Mouse (Mus musculus): ENCODE measurements around the gene Atp1b3.
"Not testable (repeated sequence)": the region's sequence is repeated elsewhere in the genome, so short reads cannot be mapped to it uniquely, and the experiment has no call there.

Gene Atp1b3

DNA sequence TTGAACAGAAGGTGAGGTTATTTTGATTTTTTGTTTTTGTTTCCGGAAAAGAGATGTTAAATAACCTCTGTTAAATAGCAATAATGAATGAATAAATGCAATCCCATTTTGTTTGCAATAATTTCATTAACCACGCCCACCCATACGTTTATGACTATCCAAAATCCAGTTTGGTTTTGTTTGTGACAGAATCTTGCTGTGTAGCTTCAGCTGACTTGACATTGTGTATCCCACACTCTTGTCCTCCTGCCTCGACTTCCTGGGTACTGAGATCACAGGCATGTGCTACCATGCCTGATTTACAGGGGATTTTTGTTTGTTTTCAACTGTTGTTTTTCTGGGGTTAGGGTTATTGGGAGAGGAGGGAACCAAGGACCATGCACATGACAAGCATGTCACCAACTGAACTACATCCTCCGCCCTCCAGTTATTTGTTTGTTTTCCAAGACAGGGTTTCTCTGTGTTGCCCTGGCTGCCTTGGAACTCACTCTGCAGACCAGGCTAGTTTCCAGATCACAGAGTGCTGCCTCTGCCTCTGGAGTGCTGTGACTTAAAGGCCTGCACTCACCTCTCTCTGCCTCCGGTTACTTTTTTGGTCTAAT, 1.1 kb upstream of the Atp1b3 start:
- no peak for DNase-seq (ENCODE audit: low read depth in 2 of 2, low spot score in 2 of 2)

DNA sequence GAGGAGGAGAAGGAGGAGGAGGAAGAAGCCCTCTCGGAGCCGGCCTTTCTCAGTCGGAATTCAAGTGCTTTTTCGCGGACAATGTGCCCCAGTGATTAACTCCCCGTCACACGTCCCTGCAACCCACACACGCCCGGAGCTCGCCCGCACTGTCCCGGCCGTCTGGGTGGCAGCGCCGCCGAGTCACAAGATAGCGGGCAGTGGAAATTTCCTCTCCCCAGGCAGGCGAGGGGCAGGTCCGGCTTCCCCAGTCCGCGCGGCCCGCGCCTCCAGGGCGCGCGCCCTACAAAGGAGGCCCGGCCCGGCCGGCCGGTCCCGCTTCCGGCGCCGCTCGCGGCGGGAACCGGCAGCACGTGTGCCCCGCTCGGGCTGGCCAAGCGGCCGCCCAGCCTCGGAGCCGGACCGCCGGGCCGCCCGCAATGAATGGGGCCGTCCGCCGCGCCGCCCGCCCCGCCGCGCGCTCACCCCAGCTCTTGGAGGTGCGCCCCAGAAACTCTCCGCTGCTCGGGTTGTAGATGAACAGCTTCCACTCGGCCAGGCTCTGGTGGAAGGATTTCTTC, 581 bp downstream of the Atp1b3 start:
- peak in 1 of 2 experiments; percentile 46 for DNase-seq (ENCODE audit: low read depth in 2 of 2, low spot score in 2 of 2)

DNA sequence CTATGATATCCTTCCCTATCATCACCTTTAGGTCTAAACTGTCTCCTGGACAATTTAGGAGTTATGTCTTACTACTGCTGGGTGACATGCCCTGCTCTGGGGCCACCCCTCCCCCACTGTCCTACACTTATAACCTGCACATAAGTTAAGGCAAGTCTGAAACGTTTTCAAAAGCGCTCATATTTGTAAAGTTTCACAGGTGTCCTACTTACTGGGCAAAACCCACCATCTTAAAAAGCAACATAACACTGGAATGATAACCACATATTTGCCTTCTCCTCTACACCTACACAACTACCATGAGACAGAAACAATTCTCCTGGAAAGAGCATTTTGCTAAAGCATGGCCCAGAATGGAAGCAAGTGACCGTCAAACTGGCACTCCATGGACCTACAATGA, 4.2 kb downstream of the Atp1b3 start:
- DNase-seq (ENCODE audit: low read depth in 2 of 2, low spot score in 2 of 2), result no peak

DNA sequence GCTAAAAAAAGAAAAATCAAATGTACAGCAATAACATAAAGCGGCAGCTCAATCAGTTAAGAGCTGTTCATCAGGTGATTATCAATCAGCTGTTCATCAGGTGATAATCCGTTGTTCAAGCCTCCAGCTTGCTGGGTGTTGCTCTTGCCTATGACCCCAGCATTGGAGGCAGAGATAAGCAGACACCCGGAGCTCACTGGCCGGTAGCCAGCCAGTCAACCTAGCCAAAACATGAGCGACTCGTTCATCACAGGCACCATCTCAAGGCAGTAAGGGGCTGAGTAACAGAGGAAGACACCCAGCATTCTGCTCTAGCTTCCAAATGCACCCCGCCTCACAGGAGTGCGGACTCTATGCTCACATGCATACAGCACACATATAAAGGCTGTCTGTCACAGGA, 10.4 kb downstream of the Atp1b3 start:
- DNase-seq (ENCODE audit: low read depth in 2 of 2, low spot score in 2 of 2), result no peak

DNA sequence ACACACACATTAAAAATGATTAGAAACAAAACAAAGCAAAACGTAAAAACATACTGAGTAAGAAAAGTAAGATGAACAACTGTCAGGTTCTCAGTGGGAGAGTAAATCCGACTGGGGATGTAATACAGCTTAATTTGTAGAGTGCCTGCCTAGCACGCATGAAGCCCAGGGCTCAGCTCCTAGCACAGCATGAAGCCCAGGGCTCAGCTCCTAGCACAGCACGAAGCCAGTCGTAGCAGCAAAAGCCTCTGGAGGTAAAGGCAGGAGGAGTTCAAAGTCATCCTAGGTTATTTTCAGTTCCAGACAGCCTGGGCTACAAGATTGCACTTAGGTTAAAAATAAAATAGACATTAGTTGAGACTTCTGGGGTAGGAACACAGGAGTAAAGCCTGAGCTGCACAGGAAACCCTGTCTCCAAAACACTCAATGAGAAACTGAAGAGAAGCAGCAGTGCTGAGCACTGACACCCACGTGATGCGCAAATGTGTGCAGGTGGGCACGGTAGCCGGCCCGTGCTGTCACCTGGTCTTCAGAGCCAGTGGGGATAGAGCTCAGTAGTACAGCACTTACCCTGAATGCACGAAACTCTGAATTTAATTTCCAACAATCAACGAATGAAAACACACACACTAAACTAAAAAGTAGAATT, 11.0 kb downstream of the Atp1b3 start:
- peak in 1 of 2 experiments; percentile 45 for DNase-seq (ENCODE audit: low read depth in 2 of 2, low spot score in 2 of 2)

DNA sequence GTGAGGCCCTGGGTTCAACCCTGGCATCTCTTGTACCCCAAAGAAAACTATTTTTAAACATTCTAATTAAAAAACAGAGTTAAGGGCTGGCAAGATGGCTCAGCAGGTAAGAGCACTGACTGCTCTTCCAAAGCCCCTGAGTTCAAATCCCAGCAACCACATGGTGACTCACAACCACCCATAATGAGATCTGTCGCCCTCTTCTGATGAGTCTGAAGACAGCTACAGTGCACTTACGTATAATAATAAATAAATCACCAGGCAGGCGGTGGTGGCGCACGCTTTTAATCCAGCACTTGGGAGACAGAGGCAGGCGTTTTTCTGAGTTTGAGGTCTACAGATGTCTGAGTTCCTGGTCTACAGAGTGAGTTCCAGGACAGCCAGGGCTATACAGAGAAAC, 12.5 kb downstream of the Atp1b3 start:
- not testable (repeated sequence) for DNase-seq (ENCODE audit: low read depth in 2 of 2, low spot score in 2 of 2)

DNA sequence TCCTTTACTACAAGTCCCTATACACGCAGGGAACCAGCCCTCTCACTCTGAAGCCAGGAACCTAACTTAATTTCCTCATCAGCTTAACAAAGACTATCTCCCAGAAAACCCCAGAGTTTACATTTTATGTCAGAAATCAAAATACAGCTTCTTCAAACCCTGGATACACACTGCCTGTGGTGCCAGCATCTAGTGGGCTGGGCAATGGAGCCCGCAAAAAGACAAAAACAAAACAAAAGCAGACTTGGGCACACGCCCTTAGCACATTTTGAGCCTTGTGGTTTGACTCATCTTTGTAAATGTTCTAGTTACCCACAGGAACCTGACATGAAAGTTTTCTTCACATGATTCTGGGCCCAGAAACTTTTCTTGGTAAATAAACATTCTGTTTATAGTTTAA, 13.8 kb downstream of the Atp1b3 start:
- DNase-seq (ENCODE audit: low read depth in 2 of 2, low spot score in 2 of 2), result peak; percentile 76 to 79

DNA sequence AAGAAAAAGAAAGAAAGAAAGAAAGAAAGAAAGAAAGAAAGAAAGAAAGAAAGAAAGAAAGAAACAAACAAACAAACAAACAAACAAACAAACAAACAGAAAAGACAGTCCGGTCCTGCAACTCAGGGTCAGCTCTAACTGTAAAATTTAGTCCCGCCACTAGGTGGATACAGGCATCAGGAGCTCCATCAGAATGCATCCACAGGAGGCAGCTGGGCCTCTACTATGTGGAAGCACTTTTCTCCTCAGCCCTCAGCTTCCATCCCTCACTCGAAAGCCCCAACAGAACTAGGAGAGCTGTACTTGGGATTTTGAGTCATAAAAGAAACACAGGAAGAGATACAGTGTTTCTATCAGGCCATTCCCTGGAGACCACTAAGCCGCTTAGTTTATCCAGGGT, 14.2 kb downstream of the Atp1b3 start:
- DNase-seq (ENCODE audit: low read depth in 2 of 2, low spot score in 2 of 2), result peak; percentile 41 to 63

DNA sequence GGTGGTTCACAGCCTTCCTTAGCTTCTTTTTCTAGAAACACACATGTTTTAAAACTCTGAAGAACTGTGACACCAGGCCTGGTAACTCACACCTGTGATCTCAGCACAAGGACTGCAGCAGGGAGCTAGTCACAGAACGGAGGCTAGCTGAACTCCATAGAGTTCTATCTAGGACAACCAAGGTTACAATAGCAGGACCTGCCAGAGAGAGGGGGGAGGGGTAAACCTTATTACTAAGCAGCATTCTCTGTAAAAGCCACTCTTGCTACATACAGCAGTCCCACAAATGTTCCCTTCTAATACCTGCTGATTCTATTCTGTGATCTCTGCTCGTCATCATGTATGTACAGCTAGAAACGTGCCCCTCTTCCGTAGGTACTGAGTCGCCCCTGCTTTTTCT, 15.4 kb downstream of the Atp1b3 start:
- DNase-seq (ENCODE audit: low read depth in 2 of 2, low spot score in 2 of 2), result no peak

DNA sequence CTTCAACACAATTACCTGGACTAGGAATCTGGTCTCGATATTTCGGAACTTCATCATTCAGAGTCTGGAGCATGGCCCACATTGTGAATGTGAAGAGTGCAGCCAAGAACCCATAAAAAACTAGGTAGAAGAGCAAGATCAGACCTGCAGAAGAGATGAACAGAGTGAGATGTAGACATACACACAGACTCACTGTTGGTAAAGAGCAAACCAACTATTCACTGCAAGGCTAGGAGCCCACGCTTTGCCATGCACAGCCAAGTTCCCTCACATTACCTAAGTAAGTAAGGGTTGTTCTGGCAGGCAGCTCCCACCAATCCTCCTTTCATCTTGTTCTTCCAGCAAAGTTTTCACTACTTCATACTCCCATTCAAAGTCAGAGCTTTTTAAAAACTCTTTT, 18.5 kb downstream of the Atp1b3 start:
- DNase-seq (ENCODE audit: low read depth in 2 of 2, low spot score in 2 of 2), result no peak

DNA sequence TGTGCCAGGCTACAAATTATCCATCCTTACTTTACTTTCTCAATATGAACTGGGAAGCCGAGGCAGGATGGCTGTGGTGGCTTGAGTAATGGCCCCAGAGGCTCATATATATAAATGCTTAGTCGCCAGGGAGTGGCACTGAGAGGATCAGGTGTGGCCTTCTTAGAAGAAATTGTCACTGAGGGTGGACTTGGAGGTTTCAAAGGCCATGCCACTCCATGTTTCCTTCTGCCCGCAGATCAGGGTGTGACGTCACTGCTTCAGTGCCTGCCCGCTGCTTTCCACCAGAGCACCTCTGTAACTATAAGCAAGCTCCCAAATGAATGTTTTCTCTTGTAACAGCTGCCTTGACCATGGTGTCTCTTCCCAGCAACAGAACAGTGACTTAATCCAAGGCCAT, 33.1 kb downstream of the Atp1b3 start:
- no peak for DNase-seq (ENCODE audit: low read depth in 2 of 2, low spot score in 2 of 2)

DNA sequence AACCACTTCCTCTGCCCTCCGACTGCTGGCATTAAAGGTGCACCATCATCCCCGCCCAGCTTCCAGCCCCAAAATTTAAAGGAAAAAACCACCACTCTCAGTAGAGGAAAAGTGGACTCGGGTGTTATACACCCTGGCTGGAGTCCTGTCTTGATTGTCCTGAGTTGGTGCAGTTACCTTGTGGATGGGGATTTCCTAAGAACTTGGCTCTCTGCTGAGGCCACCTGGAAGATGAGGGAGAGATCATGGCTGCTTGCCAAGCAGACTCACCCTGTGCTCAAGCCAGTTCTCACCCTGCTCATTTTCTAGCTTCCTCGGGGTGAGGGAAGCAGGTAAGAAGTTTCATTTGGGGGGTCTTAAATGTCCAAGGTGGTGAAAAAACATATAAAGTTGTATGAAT, 36.0 kb downstream of the Atp1b3 start:
- DNase-seq (ENCODE audit: low read depth in 2 of 2, low spot score in 2 of 2), result no peak

DNA sequence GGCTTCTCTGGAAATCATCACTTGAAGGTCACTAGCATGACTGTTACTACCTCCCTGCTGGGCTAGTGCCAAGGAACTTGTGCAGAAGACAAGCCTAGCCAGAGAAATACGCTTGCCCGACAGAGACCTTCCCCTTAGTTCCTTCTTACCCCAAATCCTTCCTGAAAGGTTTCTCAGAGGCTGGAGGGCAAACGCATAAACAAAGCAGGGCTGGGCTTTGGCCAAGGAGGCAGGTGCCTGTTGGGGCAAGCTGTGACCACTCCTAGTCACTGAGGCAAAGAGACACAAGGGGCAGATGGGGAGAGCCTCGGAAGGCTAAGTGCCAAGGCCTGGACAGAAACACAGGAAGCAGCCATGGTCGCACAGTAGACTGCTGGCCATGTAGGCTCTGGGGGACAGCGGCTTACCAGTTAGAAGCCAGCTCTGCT, 37.7 kb downstream of the Atp1b3 start:
- DNase-seq (ENCODE audit: low read depth in 2 of 2, low spot score in 2 of 2), result no peak

DNA sequence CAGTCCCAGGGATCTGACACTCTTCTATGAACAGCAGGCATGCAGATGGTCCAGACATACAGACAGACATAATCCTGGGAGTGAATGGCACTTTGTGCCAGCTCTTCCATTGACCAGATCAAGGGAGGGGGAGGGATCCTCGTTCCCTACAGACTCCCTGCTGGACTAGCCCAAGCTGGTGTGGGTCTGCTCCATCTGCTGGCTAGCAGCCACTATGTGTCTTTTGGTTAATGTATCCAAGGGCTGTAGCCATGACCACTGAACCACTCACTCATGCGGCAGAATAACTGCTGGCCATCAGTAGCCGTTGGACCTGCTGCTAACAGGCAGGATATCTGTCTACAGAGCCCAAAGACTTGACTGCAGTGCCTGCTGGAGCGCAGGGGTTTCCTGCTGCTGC, 39.7 kb downstream of the Atp1b3 start:
- no peak for DNase-seq (ENCODE audit: low read depth in 2 of 2, low spot score in 2 of 2)

DNA sequence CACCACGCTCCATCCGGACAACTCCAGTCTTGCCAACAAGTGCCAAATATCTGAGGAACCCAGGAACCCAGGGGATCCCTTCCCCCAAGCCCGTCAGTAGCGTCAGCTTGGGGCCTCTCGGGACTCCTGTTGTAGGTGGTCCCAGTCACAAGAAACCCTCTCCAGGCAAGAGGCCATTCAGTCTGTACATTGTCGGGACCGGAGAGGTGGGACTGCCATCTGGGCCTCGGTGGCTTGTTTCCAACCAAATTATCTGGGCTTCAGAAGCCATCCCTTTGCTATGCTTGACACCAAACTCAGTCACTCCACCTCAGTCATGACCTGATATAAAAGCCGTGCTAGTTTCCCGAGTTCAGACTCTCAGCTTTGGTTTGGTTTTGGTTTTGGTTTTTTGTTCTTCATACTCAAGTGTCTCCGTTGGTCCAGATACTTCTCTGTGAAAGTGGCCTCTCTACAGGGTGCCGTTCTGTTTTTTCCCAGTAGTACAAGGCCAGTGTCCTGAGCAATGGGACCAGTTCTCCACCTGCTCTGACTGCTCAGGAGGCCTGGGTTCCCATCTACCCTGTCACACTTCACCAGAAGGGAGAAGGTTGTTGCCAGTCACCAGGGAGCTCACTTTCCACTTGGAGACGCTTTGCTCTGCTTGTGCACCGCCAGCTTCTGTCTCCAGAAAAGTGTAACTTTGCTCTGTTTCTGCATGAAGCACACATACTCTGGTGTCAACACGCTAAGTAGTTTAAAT, 41.7 kb downstream of the Atp1b3 start:
- no peak for DNase-seq (ENCODE audit: low read depth in 2 of 2, low spot score in 2 of 2)

DNA sequence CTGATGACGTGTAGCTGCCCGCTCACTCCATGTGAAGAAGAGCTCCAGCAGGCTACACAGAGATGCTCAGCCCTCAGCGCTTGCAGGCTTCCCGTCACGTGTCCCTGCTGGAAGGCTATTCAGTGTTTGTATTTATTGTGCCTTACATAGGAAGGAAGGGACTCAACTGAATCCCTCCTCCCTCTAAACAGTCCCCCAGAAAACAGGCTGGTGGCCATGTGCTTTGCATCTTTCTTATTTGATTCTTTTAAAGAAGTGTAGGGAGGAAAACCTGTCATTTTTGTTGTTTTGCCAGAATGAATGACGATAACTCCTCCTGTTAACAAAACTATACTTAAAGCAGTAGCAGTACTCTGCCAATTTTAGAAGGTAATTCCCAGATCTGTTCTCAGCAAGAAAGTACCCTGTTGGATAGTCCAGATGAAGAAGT, 43.7 kb downstream of the Atp1b3 start:
- DNase-seq (ENCODE audit: low read depth in 2 of 2, low spot score in 2 of 2), result no peak

DNA sequence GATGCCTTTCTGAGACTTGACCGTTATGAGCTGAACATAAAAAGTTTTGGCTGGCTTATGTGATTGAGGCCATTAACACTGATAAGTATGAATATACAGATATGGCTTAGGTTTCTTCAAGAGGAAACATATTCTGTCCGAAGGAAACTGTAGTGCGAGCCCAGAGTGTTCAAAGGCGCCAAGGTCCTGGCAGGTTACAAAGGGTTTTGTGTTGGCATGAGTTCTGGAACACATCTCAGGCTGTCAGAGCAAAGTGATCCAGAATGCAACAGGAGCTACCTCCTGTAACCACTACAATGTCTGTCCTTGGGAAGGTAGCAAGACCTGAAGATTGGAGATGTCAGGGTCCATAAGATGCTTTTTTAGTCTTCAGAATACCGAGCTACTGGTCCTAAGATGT, 44.9 kb downstream of the Atp1b3 start:
- DNase-seq (ENCODE audit: low read depth in 2 of 2, low spot score in 2 of 2), result no peak

DNA sequence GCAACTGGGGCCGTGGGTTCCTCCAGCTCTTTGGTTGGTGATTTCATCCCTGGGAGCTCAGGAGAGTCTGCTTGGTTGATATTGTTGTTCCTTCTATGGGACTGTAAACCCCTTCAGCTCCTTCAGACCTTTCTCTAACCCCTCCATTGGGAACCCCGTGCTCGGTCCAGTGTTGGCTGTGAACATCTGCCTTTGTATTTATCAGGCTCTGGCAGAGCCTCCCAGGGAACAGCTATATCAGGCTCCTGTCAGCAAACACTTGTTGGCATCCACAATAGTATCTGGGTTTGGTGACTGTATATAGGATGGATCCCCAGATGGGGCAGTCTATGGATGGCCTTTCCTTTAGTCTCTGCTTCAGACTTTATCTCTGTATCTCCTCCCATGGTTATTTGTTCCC, 52.2 kb downstream of the Atp1b3 start:
- DNase-seq (ENCODE audit: low read depth in 2 of 2, low spot score in 2 of 2), result no peak

DNA sequence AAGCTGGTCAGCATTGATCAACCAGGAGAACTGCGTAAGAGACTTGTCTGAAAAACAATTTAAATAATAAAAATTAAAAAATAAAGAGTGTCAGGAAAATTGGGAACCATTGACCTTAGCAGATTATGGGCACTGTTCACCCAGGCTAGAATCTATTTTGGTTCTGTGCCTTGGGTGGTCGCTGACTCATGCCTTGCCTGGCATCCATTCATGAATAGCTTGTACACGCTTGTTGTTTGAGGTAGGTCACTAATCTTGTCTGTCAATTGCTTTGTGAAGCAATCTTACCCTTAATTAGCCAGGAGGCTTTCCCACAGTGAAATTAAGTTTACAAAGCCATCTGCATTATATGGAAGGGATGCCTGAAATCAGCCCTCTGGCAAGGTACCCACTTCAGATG, 55.4 kb downstream of the Atp1b3 start:
- DNase-seq (ENCODE audit: low read depth in 2 of 2, low spot score in 2 of 2), result no peak

DNA sequence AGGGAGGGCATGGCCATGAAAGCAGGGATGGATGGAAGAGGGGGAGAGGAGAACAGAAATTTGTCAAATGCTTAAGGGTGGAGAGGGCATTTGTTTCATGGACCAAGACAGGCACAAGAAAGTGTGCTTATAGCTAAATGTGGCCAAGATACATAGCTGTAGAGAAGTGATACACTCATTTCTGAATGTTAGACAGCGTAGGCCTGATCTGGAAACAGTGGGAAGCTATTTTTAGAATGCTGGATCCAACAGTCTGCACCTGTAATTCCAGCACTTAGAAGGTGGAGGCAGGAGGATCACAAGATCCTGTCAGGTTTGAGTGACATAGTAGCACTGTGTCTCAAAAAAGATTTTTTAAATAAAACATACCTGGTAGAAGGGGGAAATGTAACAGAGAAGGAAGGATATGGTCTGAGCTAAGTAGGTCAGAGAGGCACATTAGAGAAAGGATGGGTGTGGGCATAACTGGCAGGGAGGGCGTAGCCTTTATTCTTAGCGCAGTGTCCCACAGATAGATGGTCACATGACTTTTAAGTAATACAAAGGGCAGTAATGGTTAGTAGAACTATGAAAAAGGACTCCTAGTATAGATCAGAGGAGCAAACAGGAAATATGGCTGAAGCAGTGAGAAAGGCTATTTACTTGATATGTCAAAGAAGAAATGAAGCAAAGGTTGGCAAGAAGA, 64.8 kb downstream of the Atp1b3 start:
- DNase-seq (ENCODE audit: low read depth in 2 of 2, low spot score in 2 of 2), result no peak

DNA sequence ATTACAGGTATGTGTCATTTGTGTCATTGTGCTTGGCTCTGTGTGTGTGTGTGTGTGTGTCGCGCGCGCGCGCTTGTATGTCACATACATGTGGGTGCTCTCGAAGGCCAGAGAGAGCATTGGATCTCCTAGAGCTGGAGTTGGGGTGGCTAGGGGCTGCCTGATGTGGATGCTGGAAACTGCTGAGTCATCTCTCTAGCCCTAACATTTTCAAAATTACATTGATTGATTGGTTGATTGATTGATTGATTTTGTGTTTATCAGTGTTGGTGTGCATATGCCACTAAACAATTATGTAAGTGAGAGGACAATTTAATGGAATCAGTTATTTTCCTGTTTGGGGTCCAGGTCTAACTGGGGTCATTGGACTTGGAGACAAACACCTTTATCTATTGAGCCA, 72.1 kb downstream of the Atp1b3 start:
- no peak for DNase-seq (ENCODE audit: low read depth in 2 of 2, low spot score in 2 of 2)

DNA sequence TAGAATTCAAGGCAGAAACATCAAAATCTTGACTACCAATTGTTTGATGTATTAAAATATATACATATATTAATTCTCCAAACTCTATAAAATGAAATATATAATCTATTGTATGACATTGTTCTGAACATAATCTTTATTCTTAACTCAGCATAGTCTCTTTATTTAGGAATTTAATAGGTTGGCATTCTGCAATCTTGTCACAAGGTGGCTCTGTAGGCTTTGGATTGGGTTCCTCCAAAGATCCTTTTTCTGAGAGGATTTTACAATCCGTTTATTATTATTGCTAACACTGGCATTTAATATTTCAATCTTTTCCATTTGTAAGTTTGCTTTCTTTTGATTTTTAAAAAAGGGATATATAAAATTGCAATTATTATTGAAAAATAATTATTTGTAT, 79.3 kb downstream of the Atp1b3 start:
- no peak for DNase-seq (ENCODE audit: low read depth in 2 of 2, low spot score in 2 of 2)

Data from CD8-positive naive resting alpha-beta T cell, adult 2 months (primary cell).